Mouse (Mus musculus): ENCODE measurements around the gene Hyal2.
"Not testable (repeated sequence)": the region's sequence is repeated elsewhere in the genome, so short reads cannot be mapped to it uniquely, and the experiment has no call there.

The Hyal2 gene

GRCm38 (mm10) chr9:107571534-107572326, 4.0 kb downstream of the Hyal2 start:
- DNase-seq: no peak

- DNase-seq: no peak
These were observed 4.5 kb downstream of the Hyal2 start for GRCm38 (mm10) chr9:107572327-107572662.

- not testable (repeated sequence) for DNase-seq
These were observed 6.0 kb downstream of the Hyal2 start for GRCm38 (mm10) chr9:107573774-107574173.

- no peak for DNase-seq
These were observed 8.0 kb downstream of the Hyal2 start for GRCm38 (mm10) chr9:107575579-107576356.

GRCm38 (mm10) chr9:107576357-107577107, 8.8 kb downstream of the Hyal2 start, which contains the start of gene Hyal1:
Gene Hyal1 (plus strand): TSS chr9:107576927.
- no peak for DNase-seq

GRCm38 (mm10) chr9:107577871-107578270, 10.1 kb downstream of the Hyal2 start:
- no peak for DNase-seq

- DNase-seq: no peak
These were observed 10.8 kb downstream of the Hyal2 start, which contains the start of gene Naa80 for GRCm38 (mm10) chr9:107578587-107578986. Gene Naa80 (plus strand): TSS chr9:107578887.

- DNase-seq: no peak
These were observed 11.5 kb downstream of the Hyal2 start for GRCm38 (mm10) chr9:107579023-107579900.

- peak; percentile 91 for DNase-seq
These were observed 13.0 kb downstream of the Hyal2 start, which contains the start of gene Hyal3 for GRCm38 (mm10) chr9:107580501-107581317. Gene Hyal3 (plus strand): TSS chr9:107580818.

GRCm38 (mm10) chr9:107581584-107581983, 13.8 kb downstream of the Hyal2 start:
- no peak for DNase-seq

GRCm38 (mm10) chr9:107582509-107583062, 14.8 kb downstream of the Hyal2 start:
- DNase-seq: no peak

- no peak for DNase-seq
These were observed 15.4 kb downstream of the Hyal2 start for GRCm38 (mm10) chr9:107583174-107583573.

- DNase-seq: peak; percentile 67
These were observed 18.8 kb downstream of the Hyal2 start for GRCm38 (mm10) chr9:107586504-107586903.

- peak; percentile 99 for DNase-seq
These were observed 19.5 kb downstream of the Hyal2 start, which contains the start of gene Ifrd2 for GRCm38 (mm10) chr9:107586974-107587832. Gene Ifrd2 (plus strand): TSS chr9:107587642.

- DNase-seq: no peak
These were observed 20.3 kb downstream of the Hyal2 start for GRCm38 (mm10) chr9:107587833-107588639.

- DNase-seq: peak; percentile 76
These were observed 22.5 kb downstream of the Hyal2 start for GRCm38 (mm10) chr9:107590058-107590772.

- no peak for DNase-seq
These were observed 23.0 kb downstream of the Hyal2 start for GRCm38 (mm10) chr9:107590773-107591060.

Data from cerebellum, adult 11-12 months (tissue).